ENCODE assay signal across 8 mouse cellular contexts in the genomic region with DNA sequence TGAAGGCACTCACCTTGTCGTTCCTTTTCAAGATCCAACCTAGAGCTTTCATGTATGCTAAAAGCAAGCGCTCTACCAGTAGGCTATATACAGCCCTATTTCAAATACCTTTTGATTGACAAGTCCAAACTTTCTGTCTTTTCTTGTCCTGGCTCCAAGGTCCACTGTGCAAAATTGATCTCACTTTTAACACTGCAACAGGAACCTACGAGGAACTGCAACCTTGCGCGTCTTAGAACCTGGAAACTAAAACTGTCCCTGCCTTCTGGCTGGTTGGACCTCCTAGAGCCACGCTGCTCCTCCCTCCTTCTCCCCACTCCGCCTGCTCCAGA. TPM values are rescaled to one million over a fixed set of nuclear protein-coding genes. Genes with fewer than 3 reads are reported as not detected.
DNase-seq lines count a peak whose midpoint lies in the region; ATAC-seq and TF ChIP-seq lines count a peak whose summit lies in the region.

No protein-coding gene starts in this region.

- H3K9me3 ChIP-seq in hindbrain, embryonic 16.5 days (ENCODE audit: control insufficient read depth, low read length): no peaks in the 10 kb centered on the region
- no peaks in the 10 kb centered on the region for H3K9me3 ChIP-seq in neural tube, embryonic 12.5 days

- TF ChIP-seq POLR2A in liver, adult 2 months (IDR thresholded peaks at IDR 0.05; ENCODE audit: extremely low read depth, insufficient read depth, low read length): no peak

- H3K4me3 ChIP-seq in liver, adult 2 months (ENCODE audit: insufficient read depth, low read depth, low read length): peak overlapping the region; percentile 94
- H3K4me3 ChIP-seq in hindbrain, embryonic 16.5 days (ENCODE audit: low read length): peak overlapping the region; percentile 81
- peak overlapping the region; percentile 77 for H3K4me3 ChIP-seq in neural tube, embryonic 12.5 days

- H3K4me1 ChIP-seq in liver, adult 2 months (ENCODE audit: control insufficient read depth, insufficient read depth, low read length): peaks cover 5% of the 10 kb centered on the region; the same call in 1 of the 2 replicates
- H3K4me1 ChIP-seq in hindbrain, embryonic 16.5 days (ENCODE audit: control insufficient read depth, insufficient read depth, low read depth, low read length): peaks cover 8% of the 10 kb centered on the region
- peaks cover 13% of the 10 kb centered on the region for H3K4me1 ChIP-seq in neural tube, embryonic 12.5 days

- TF ChIP-seq CTCF in liver, adult 2 months (IDR thresholded peaks at IDR 0.05; ENCODE audit: low read depth, low read length): no peak

- peak; percentile 84 for DNase-seq in liver, adult 2 months (ENCODE audit: extremely low read depth, low read depth, low spot score)
- DNase-seq in liver: no peak
- no peak for DNase-seq in thymus, postnatal 36 days
- DNase-seq in ovary, adult 18-20 months (ENCODE audit: low spot score): no peak
- no peak for DNase-seq in cerebellum, adult 11-12 months

- H3K27me3 ChIP-seq in liver, adult 2 months (ENCODE audit: control insufficient read depth, insufficient read depth, low read length): no peaks in the 10 kb centered on the region
- no peaks in the 10 kb centered on the region; the same call in 1 of the 2 replicates for H3K27me3 ChIP-seq in hindbrain, embryonic 16.5 days (replicated peaks; ENCODE audit: control insufficient read depth, insufficient read depth, low read length)
- H3K27me3 ChIP-seq in neural tube, embryonic 12.5 days (replicated peaks): no peaks in the 10 kb centered on the region

- H3K9ac ChIP-seq in liver, adult 2 months (ENCODE audit: low read depth, low read length): peak overlapping the region; percentile 77
- H3K9ac ChIP-seq in hindbrain, embryonic 16.5 days (ENCODE audit: low read depth, low read length): peak overlapping the region; percentile 88
- peak overlapping the region; percentile 86 for H3K9ac ChIP-seq in neural tube, embryonic 12.5 days

- WGBS in liver, adult 2 months: 17% methylated on average over 7 of the region's 7 CpGs
- 21% methylated on average over 7 of the region's 7 CpGs for WGBS in hindbrain, embryonic 16.5 days
- WGBS in neural tube, embryonic 12.5 days: 25% methylated on average over 7 of the region's 7 CpGs

- H3K27ac ChIP-seq in liver, adult 2 months (replicated peaks; ENCODE audit: insufficient read depth, low read depth, low read length): peak overlapping the region; percentile 58
- no peak overlapping the region for H3K27ac ChIP-seq in hindbrain, embryonic 16.5 days (ENCODE audit: low read depth, low read length)
- no peak overlapping the region for H3K27ac ChIP-seq in neural tube, embryonic 12.5 days

- peaks cover 4% of the 10 kb centered on the region for H3K36me3 ChIP-seq in liver, adult 2 months (ENCODE audit: control insufficient read depth, insufficient read depth, low read length)
- no peaks in the 10 kb centered on the region for H3K36me3 ChIP-seq in hindbrain, embryonic 16.5 days (ENCODE audit: control insufficient read depth, insufficient read depth, low read length)
- peaks cover 5% of the 10 kb centered on the region; the same call in 1 of the 2 replicates for H3K36me3 ChIP-seq in neural tube, embryonic 12.5 days

- H3K79me2 ChIP-seq in liver, adult 2 months (ENCODE audit: control insufficient read depth, insufficient read depth, low read length): peaks cover 3% of the 10 kb centered on the region; the same call in 1 of the 2 replicates

- peak; percentile 26; the same call in 1 of the 2 replicates for ATAC-seq in common myeloid progenitor, adult 5-6 weeks (replicated peaks; ENCODE audit: low read depth, poor library complexity, severe bottlenecking)
- no peak for ATAC-seq in hindbrain, embryonic 16.5 days
- no peak for ATAC-seq in neural tube, embryonic 12.5 days (ENCODE audit: low FRiP score, low read depth)

- peak overlapping the region; percentile 87 for H3K4me2 ChIP-seq in hindbrain, embryonic 16.5 days (ENCODE audit: low read length)
- peak overlapping the region; percentile 94 for H3K4me2 ChIP-seq in neural tube, embryonic 12.5 days (replicated peaks)

RNA-seq across cellular contexts. Expression of a gene that starts 5.2 kb away (rescaled TPM):
- 23.9 and 32.2 TPM in 2 replicates for total RNA-seq in liver, adult 2 months (2014; rRNA removed)
- 3.9 and 5.5 TPM in 2 replicates for polyA plus RNA-seq in liver, adult 2 months (2012; rRNA removed)
- total RNA-seq in common myeloid progenitor, adult 5-6 weeks (2017): 117 and 127 TPM in 2 replicates
- 97.0 and 110 TPM in 2 replicates for polyA plus RNA-seq in hindbrain, embryonic 16.5 days (2015; fragmentation: Nextera tagmentation; extraction: Ambion mirVana)
- polyA plus RNA-seq in neural tube, embryonic 12.5 days (2016; fragmentation: Nextera tagmentation; extraction: Ambion mirVana): 84.5 and 86.3 TPM in 2 replicates

RNA-seq across cellular contexts. Expression of a gene that starts 58.2 kb away (rescaled TPM):
- total RNA-seq in liver, adult 2 months (2014; rRNA removed): not detected in 2 replicates
- polyA plus RNA-seq in liver, adult 2 months (2012; rRNA removed): not detected in 2 replicates
- 0.37 TPM in 1 of 2 replicates, not detected in the other for total RNA-seq in common myeloid progenitor, adult 5-6 weeks (2017)
- polyA plus RNA-seq in hindbrain, embryonic 16.5 days (2015; fragmentation: Nextera tagmentation; extraction: Ambion mirVana): 0.35 and 0.96 TPM in 2 replicates
- 2.2 and 2.7 TPM in 2 replicates for polyA plus RNA-seq in neural tube, embryonic 12.5 days (2016; fragmentation: Nextera tagmentation; extraction: Ambion mirVana)

Comparison
In these comparisons a context has a peak if more than half of its experiments do, and no peak if none do; other contexts are left out.
1. RNA of a gene that starts 5.2 kb away (polyA plus RNA-seq): 97.0 to 110 TPM in hindbrain, embryonic 16.5 days and 84.5 to 86.3 TPM in neural tube, embryonic 12.5 days; 3.9 to 5.5 TPM in liver, adult 2 months; every median in the first group is over 10 times any median in the second.
2. Peak in every context shown above with its lines, with median percentiles within 50 percentile points of each other: H3K4me3 ChIP-seq and H3K9ac ChIP-seq.